Mouse (Mus musculus) CH12.LX (cell line): ENCODE results near the gene Cul5. TPM values are rescaled to one million over a fixed set of nuclear protein-coding genes. Genes with fewer than 3 reads are reported as not detected.

Experiments used
- DNase-seq: peaks from one replicate; pipeline ENCODE4 v3.0.0-alpha.2; 2013; ENCODE audit errors: extremely low read depth
- H3K27ac ChIP-seq: 2 replicates; pipeline ENCODE4 v1.5.1; 2012; ENCODE audit warnings: low read depth, mild to moderate bottlenecking, control low read depth, moderate library complexity; ENCODE audit not compliant: insufficient read depth
- H3K27me3 ChIP-seq: replicated peaks from 2 replicates; pipeline ENCODE3; 2012; ENCODE audit warnings: inconsistent platforms
- H3K36me3 ChIP-seq, 2 experiments: replicated peaks in 1 of 2; 2 replicates each; pipeline versions ENCODE3 to v1.6.1; 2012; ENCODE audit warnings: inconsistent platforms in 1 of 2, low read length in 1 of 2, mild to moderate bottlenecking in 1 of 2, mixed read lengths in 1 of 2, moderate library complexity in 1 of 2; ENCODE audit not compliant: control insufficient read depth in 1 of 2, insufficient read depth in 1 of 2
- H3K4me1 ChIP-seq, 2 experiments: 2 replicates each; pipeline ENCODE4 v1.6.1; 2012; ENCODE audit warnings: inconsistent platforms in 1 of 2, moderate library complexity in 1 of 2; ENCODE audit not compliant: insufficient read depth in 2 of 2, control insufficient read depth in 1 of 2
- H3K4me2 ChIP-seq: 2 replicates; pipeline ENCODE4 v1.6.1; 2012; ENCODE audit warnings: low read depth, mild to moderate bottlenecking, control low read depth; ENCODE audit not compliant: poor library complexity, insufficient read depth, severe bottlenecking
- H3K4me3 ChIP-seq, 3 experiments: fragments of 150-350 bp in 1 of 3; sonication (generic) in 1 of 3; replicated peaks in 1 of 3; 2 replicates each; pipeline versions ENCODE3 to v1.5.1; 2011 to 2012; ENCODE audit warnings: low read depth in 2 of 3, low read length in 2 of 3, mild to moderate bottlenecking in 2 of 3, moderate library complexity in 2 of 3, control low read depth in 1 of 3, improper control_type of control experiment in 1 of 3, inconsistent platforms in 1 of 3, mixed read lengths in 1 of 3; ENCODE audit not compliant: poor library complexity in 1 of 3
- H3K79me2 ChIP-seq: replicated peaks from 2 replicates; pipeline ENCODE4 v1.6.1; 2012; ENCODE audit warnings: mild to moderate bottlenecking, moderate library complexity; ENCODE audit not compliant: control insufficient read depth, poor library complexity, insufficient read depth, severe bottlenecking; ENCODE audit errors: extremely low read depth
- H3K9ac ChIP-seq: 2 replicates; pipeline ENCODE4 v1.6.1; 2012; ENCODE audit warnings: low read depth, mild to moderate bottlenecking, control low read depth, moderate library complexity; ENCODE audit not compliant: insufficient read depth
- H3K9me3 ChIP-seq: replicated peaks from 2 replicates; pipeline ENCODE3; 2012; ENCODE audit warnings: low read length, inconsistent platforms, mixed read lengths
- BHLHE40 ChIP-seq: IDR thresholded peaks from 2 replicates; pipeline ENCODE4 v1.6.1; 2011; ENCODE audit warnings: mild to moderate bottlenecking, low read depth, low read length, improper control_type of control experiment
- CHD2 ChIP-seq: IDR thresholded peaks from 2 replicates; pipeline ENCODE4 v1.6.1; 2011; ENCODE audit warnings: low read length, improper control_type of control experiment
- CTCF ChIP-seq, 2 experiments: IDR thresholded peaks in 1 of 2; conservative IDR thresholded peaks in 1 of 2; 2 replicates each; pipeline ENCODE4 v1.5.1; 2011 to 2012; ENCODE audit warnings: low read depth in 2 of 2, low read length in 2 of 2, improper control_type of control experiment in 1 of 2, inconsistent platforms in 1 of 2, mild to moderate bottlenecking in 1 of 2, moderate library complexity in 1 of 2
- ELF1 ChIP-seq: IDR thresholded peaks from 2 replicates; pipeline ENCODE4 v1.6.1; 2014; ENCODE audit warnings: low read depth, mild to moderate bottlenecking, inconsistent platforms, low read length, improper control_type of control experiment
- ETS1 ChIP-seq: conservative IDR thresholded peaks from 2 replicates; pipeline ENCODE4 v1.6.1; 2012; ENCODE audit warnings: low read depth, mild to moderate bottlenecking, inconsistent platforms, low read length, improper control_type of control experiment, moderate library complexity
- HCFC1 ChIP-seq: IDR thresholded peaks from 2 replicates; pipeline ENCODE4 v1.6.1; 2012; ENCODE audit warnings: low read depth, mild to moderate bottlenecking, inconsistent platforms, low read length, improper control_type of control experiment
- JUN ChIP-seq: IDR thresholded peaks from 2 replicates; pipeline ENCODE4 v1.6.1; 2011; ENCODE audit warnings: low read depth, mild to moderate bottlenecking, low read length, improper control_type of control experiment, moderate library complexity; ENCODE audit not compliant: insufficient read depth
- JUND ChIP-seq: conservative IDR thresholded peaks from 2 replicates; pipeline ENCODE4 v1.6.1; 2011; ENCODE audit warnings: low read depth, low read length, improper control_type of control experiment
- MAX ChIP-seq: IDR thresholded peaks from 2 replicates; pipeline ENCODE4 v1.6.1; 2011; ENCODE audit warnings: low read length, improper control_type of control experiment
- MAZ ChIP-seq: IDR thresholded peaks from 2 replicates; pipeline ENCODE4 v1.6.1; 2012; ENCODE audit warnings: low read depth, mild to moderate bottlenecking, inconsistent platforms, low read length, improper control_type of control experiment, moderate library complexity
- MEF2A ChIP-seq: IDR thresholded peaks from 2 replicates; pipeline ENCODE4 v1.6.1; 2014; ENCODE audit warnings: low read depth, mild to moderate bottlenecking, inconsistent platforms, low read length, improper control_type of control experiment, borderline replicate concordance
- MYC ChIP-seq: IDR thresholded peaks from 2 replicates; pipeline ENCODE4 v1.6.1; 2011; ENCODE audit warnings: low read depth, mild to moderate bottlenecking, improper control_type of control experiment, low read length
- NELFE ChIP-seq: IDR thresholded peaks from 2 replicates; pipeline ENCODE4 v1.6.1; 2011; ENCODE audit warnings: low read depth, low read length, improper control_type of control experiment
- NRF1 ChIP-seq: IDR thresholded peaks from 2 replicates; pipeline ENCODE4 v1.6.1; 2014; ENCODE audit warnings: low read depth, mild to moderate bottlenecking, inconsistent platforms, low read length, improper control_type of control experiment, moderate library complexity
- PAX5 ChIP-seq: IDR thresholded peaks from 2 replicates; pipeline ENCODE4 v1.6.1; 2012; ENCODE audit warnings: low read length, inconsistent platforms, mixed read lengths
- POLR2A ChIP-seq: IDR thresholded peaks from 2 replicates; pipeline ENCODE4 v1.6.1; 2011; ENCODE audit warnings: low read depth, mild to moderate bottlenecking, improper control_type of control experiment, low read length
- RAD21 ChIP-seq: IDR thresholded peaks from 2 replicates; pipeline ENCODE4 v1.6.1; 2011; ENCODE audit warnings: low read depth, mild to moderate bottlenecking, low read length, improper control_type of control experiment, moderate library complexity
- RCOR1 ChIP-seq: conservative IDR thresholded peaks from 2 replicates; pipeline ENCODE4 v1.6.1; 2012; ENCODE audit warnings: low read depth, mild to moderate bottlenecking, inconsistent platforms, low read length, improper control_type of control experiment
- SMC3 ChIP-seq: IDR thresholded peaks from 2 replicates; pipeline ENCODE4 v1.6.1; 2011; ENCODE audit warnings: low read depth, low read length, improper control_type of control experiment
- TBP ChIP-seq: conservative IDR thresholded peaks from 2 replicates; pipeline ENCODE4 v1.6.1; 2011; ENCODE audit warnings: low read depth, low read length, improper control_type of control experiment
- UBTF ChIP-seq: IDR thresholded peaks from 2 replicates; pipeline ENCODE4 v1.6.1; 2012; ENCODE audit warnings: low read depth, mild to moderate bottlenecking, inconsistent platforms, low read length, improper control_type of control experiment, moderate library complexity
- USF1 ChIP-seq: IDR thresholded peaks from 2 replicates; pipeline ENCODE4 v1.6.1; 2014; ENCODE audit warnings: low read depth, mild to moderate bottlenecking, inconsistent platforms, low read length, improper control_type of control experiment
- USF2 ChIP-seq: conservative IDR thresholded peaks from 2 replicates; pipeline ENCODE4 v1.6.1; 2011; ENCODE audit warnings: low read depth, low read length, improper control_type of control experiment
- ZKSCAN1 ChIP-seq: IDR thresholded peaks from 2 replicates; pipeline ENCODE4 v1.6.1; 2012; ENCODE audit warnings: low read depth, inconsistent platforms, low read length, improper control_type of control experiment, borderline replicate concordance
- ZMIZ1 ChIP-seq: IDR thresholded peaks from 2 replicates; pipeline ENCODE4 v1.6.1; 2012; ENCODE audit warnings: low read depth, mild to moderate bottlenecking, inconsistent platforms, low read length, improper control_type of control experiment
- ZNF384 ChIP-seq: IDR thresholded peaks from 2 replicates; pipeline ENCODE4 v1.6.1; 2012; ENCODE audit warnings: low read depth, low read length, improper control_type of control experiment, inconsistent platforms
- dilution Hi-C: fragments of 300-500 bp; cut with MboI; formaldehyde crosslinking; loops from 2 replicates; pipeline ENCODE4 v1.14.3; 2020; ENCODE audit warnings: low sequenced_read_pairs; ENCODE audit not compliant: extremely low pct_unique_long_range_greater_than_20kb, extremely low pct_ligation_motif_present
- in situ Hi-C: fragments of 300-500 bp; cut with MboI; formaldehyde crosslinking; loops from 3 replicates; pipeline ENCODE4 v1.14.3; 2019; ENCODE audit warnings: low sequenced_read_pairs, low pct_ligation_motif_present, low pct_unique_long_range_greater_than_20kb, mixed read lengths
- polyA plus RNA-seq: library from polyadenylated mRNA; unstranded; fragments of >175 nt; gene quantifications from 2 replicates; pipeline ENCODE4 v1.2.1, GENCODE M21; 2012; ENCODE audit warnings: low read depth; ENCODE audit not compliant: insufficient read length
- total RNA-seq, 2 experiments: library from RNA; depleted of rRNA; stranded (reverse); fragments of 300-350 nt in 1 of 2; fragments of >200 nt in 1 of 2; gene quantifications; 2 replicates each; pipeline ENCODE4 v1.2.3; 2012 to 2014

The Cul5 gene
- total and polyA plus RNA-seq, 3 experiments = 21.0 to 43.8 (median 37.3) TPM

- TF ChIP-seq ZKSCAN1 = no peak
- no peak for TF ChIP-seq SMC3
- no peak for TF ChIP-seq RCOR1
- TF ChIP-seq MYC = no peak
- peak; percentile 45; the same call in 1 of the 2 replicates for TF ChIP-seq NRF1
- no peak for TF ChIP-seq ETS1
- TF ChIP-seq CTCF (conservative IDR thresholded peaks at IDR 0.05 in 1 of 2, IDR thresholded peaks at IDR 0.05 in 1 of 2; ENCODE audit: low read depth in 2 of 2, low read length in 2 of 2) = no peak
- TF ChIP-seq MAX = 0 out of 2 replicates have a peak, but pooled peaks have one; percentile 2
- no peak for TF ChIP-seq JUND
- TF ChIP-seq RAD21 = no peak
- no peak for TF ChIP-seq ZNF384
- TF ChIP-seq HCFC1 = no peak
- no peak; the same call in 1 of the 2 replicates for TF ChIP-seq TBP
- no peak for TF ChIP-seq POLR2A
- TF ChIP-seq USF1 = no peak
- peak; percentile 75; the same call in 1 of the 2 replicates for TF ChIP-seq CHD2
- TF ChIP-seq USF2 = no peak
Observed at GRCm38 (mm10) chr9:53705992-53706696, 36.3 kb upstream of the Cul5 start, which contains the start of gene Rab39 (continued).

- Histone ChIP-seq H3K79me2 (0 out of 2 replicates have a peak, but pooled peaks cover 2% of the 10 kb centered on the region), H3K4me1 (peaks cover under 1 to 16% of the 10 kb centered on the region in 2 experiments; a peak in 2 of 4 replicates), H3K9me3 (no peaks in the 10 kb centered on the region), H3K27ac (peak overlapping the region; percentile 24; the same call in 1 of the 2 replicates), H3K4me2 (peak overlapping the region; percentile 63; the same call in 1 of the 2 replicates), H3K9ac (peak overlapping the region; percentile 31; the same call in 1 of the 2 replicates), H3K36me3 (no peaks in the 10 kb centered on the region), H3K27me3 (peaks cover 1% of the 10 kb centered on the region), H3K4me3 (peak overlapping the region; percentile 71 to 81 (median 78))
- in situ Hi-C loops = no loop called here
- DNase-seq = peak; percentile 56
- dilution Hi-C loops = no loop called here
- no peak for TF ChIP-seq SMC3
- TF ChIP-seq PAX5 = no peak
- peak; percentile 50; the same call in 1 of the 2 replicates for TF ChIP-seq ZMIZ1
- 0 out of 2 replicates have a peak, but pooled peaks have one; percentile 49 for TF ChIP-seq UBTF
- TF ChIP-seq MAZ = peak; percentile 68; the same call in 1 of the 2 replicates
- TF ChIP-seq BHLHE40 = no peak
- no peak for TF ChIP-seq JUN
- no peak for TF ChIP-seq JUND
- peak; percentile 46; the same call in 1 of the 2 replicates for TF ChIP-seq NELFE
- TF ChIP-seq MAX = 0 out of 2 replicates have a peak, but pooled peaks have one; percentile 9
- TF ChIP-seq MEF2A = 0 out of 2 replicates have a peak, but pooled peaks have one; percentile 48
- TF ChIP-seq ELF1 = peak; percentile 60
- TF ChIP-seq POLR2A = peak; percentile 45; the same call in 1 of the 2 replicates
Observed at GRCm38 (mm10) chr9:53705491-53705991, 35.7 kb upstream of the Cul5 start.
